Mouse (Mus musculus) cortical plate, adult 2 months (tissue): ENCODE measurements around the gene Chchd3. TPM values are rescaled to one million over a fixed set of nuclear protein-coding genes. Genes with fewer than 3 reads are reported as not detected.

Experiments
- H3K27ac ChIP-seq: fragments of 200-500 bp; 2 replicates; pipeline ENCODE4 v1.5.1; 2012; ENCODE audit warnings: low read length, control low read depth, inconsistent platforms; ENCODE audit not compliant: insufficient read depth
- H3K4me1 ChIP-seq: fragments of 200-500 bp; 2 replicates; pipeline ENCODE4 v1.6.1; 2011; ENCODE audit warnings: low read length; ENCODE audit not compliant: control insufficient read depth, insufficient read depth
- H3K4me3 ChIP-seq: fragments of 200-500 bp; 2 replicates; pipeline ENCODE4 v1.5.1; 2011; ENCODE audit warnings: mild to moderate bottlenecking, low read length, control low read depth; ENCODE audit not compliant: insufficient read depth
- CTCF ChIP-seq: fragments of 200-500 bp; IDR thresholded peaks from 2 replicates; pipeline ENCODE4 v1.5.1; 2011; ENCODE audit warnings: mild to moderate bottlenecking, control low read depth, low read length; ENCODE audit not compliant: insufficient read depth; ENCODE audit errors: extremely low read depth
- POLR2A ChIP-seq: fragments of 200-500 bp; IDR thresholded peaks from 2 replicates; pipeline ENCODE4 v1.6.1; 2011; ENCODE audit warnings: mild to moderate bottlenecking, low read length, control low read depth; ENCODE audit not compliant: insufficient read depth; ENCODE audit errors: extremely low read depth
- polyA plus RNA-seq: library from polyadenylated mRNA; depleted of rRNA; stranded (reverse); fragments of >200 nt; gene quantifications from 2 replicates; pipeline ENCODE4 v1.2.3, GENCODE M21; 2012

Gene Chchd3
- polyA plus RNA-seq, 1 experiment = 103 TPM

- Histone ChIP-seq H3K4me3 (no peak overlapping the region), H3K27ac (no peak overlapping the region), H3K4me1 (no peaks in the 10 kb centered on the region)
- TF ChIP-seq POLR2A (no peak), CTCF (no peak)
Observed at GRCm38 (mm10) chr6:32971926-32972325, 88.1 kb downstream of the Chchd3 start.

- H3K4me3 ChIP-seq = no peak overlapping the region
- H3K4me1 ChIP-seq = no peaks in the 10 kb centered on the region
- no peak overlapping the region for H3K27ac ChIP-seq
- TF ChIP-seq POLR2A (no peak), CTCF (no peak)
Observed at GRCm38 (mm10) chr6:32968971-32969370, 91.1 kb downstream of the Chchd3 start.

- H3K4me3 ChIP-seq = no peak overlapping the region
- H3K4me1 ChIP-seq = peaks cover 2% of the 10 kb centered on the region; the same call in 1 of the 2 replicates
- H3K27ac ChIP-seq = no peak overlapping the region
- no peak for TF ChIP-seq POLR2A
- no peak for TF ChIP-seq CTCF
Observed at GRCm38 (mm10) chr6:32962048-32962447, 98.0 kb downstream of the Chchd3 start.

GRCm38 (mm10) chr6:32961477-32961876 is 98.6 kb downstream of the Chchd3 start:
- H3K27ac ChIP-seq = no peak overlapping the region
- no peak for TF ChIP-seq CTCF
- no peak for TF ChIP-seq POLR2A

GRCm38 (mm10) chr6:32959816-32960550 is 100.1 kb downstream of the Chchd3 start:
- H3K4me3 ChIP-seq = no peak overlapping the region
- TF ChIP-seq POLR2A (no peak), CTCF (no peak)
- no peak overlapping the region for H3K27ac ChIP-seq
- peaks cover 2% of the 10 kb centered on the region; the same call in 1 of the 2 replicates for H3K4me1 ChIP-seq

More at GRCm38 (mm10) chr6:32961477-32961876, 98.6 kb downstream of the Chchd3 start:
- H3K4me1 ChIP-seq = peaks cover 2% of the 10 kb centered on the region; the same call in 1 of the 2 replicates
- H3K4me3 ChIP-seq = no peak overlapping the region

GRCm38 (mm10) chr6:32955481-32955880 is 104.6 kb downstream of the Chchd3 start:
- no peak for TF ChIP-seq POLR2A
- TF ChIP-seq CTCF = no peak
- no peak overlapping the region for H3K4me3 ChIP-seq

GRCm38 (mm10) chr6:32950973-32951372 is 109.1 kb downstream of the Chchd3 start:
- Histone ChIP-seq H3K4me3 (no peak overlapping the region), H3K4me1 (no peaks in the 10 kb centered on the region), H3K27ac (no peak overlapping the region)
- TF ChIP-seq POLR2A (no peak), CTCF (no peak)

More at GRCm38 (mm10) chr6:32955481-32955880, 104.6 kb downstream of the Chchd3 start:
- Histone ChIP-seq H3K4me1 (no peaks in the 10 kb centered on the region), H3K27ac (no peak overlapping the region)

- no peak for TF ChIP-seq CTCF
- TF ChIP-seq POLR2A = no peak
- no peak overlapping the region for H3K27ac ChIP-seq
- no peak overlapping the region for H3K4me3 ChIP-seq
- H3K4me1 ChIP-seq = no peaks in the 10 kb centered on the region
Observed at GRCm38 (mm10) chr6:32949702-32950101, 110.4 kb downstream of the Chchd3 start.

- H3K27ac ChIP-seq = no peak overlapping the region
- no peak overlapping the region for H3K4me3 ChIP-seq
- H3K4me1 ChIP-seq = no peaks in the 10 kb centered on the region
- no peak for TF ChIP-seq CTCF
- TF ChIP-seq POLR2A = no peak
Observed at GRCm38 (mm10) chr6:32947225-32947624, 112.8 kb downstream of the Chchd3 start.

- no peak for TF ChIP-seq CTCF
- TF ChIP-seq POLR2A = no peak
- Histone ChIP-seq H3K4me3 (no peak overlapping the region), H3K4me1 (peaks cover 3% of the 10 kb centered on the region), H3K27ac (no peak overlapping the region)
Observed at GRCm38 (mm10) chr6:32944956-32945355, 115.1 kb downstream of the Chchd3 start.

GRCm38 (mm10) chr6:32943651-32944050 is 116.4 kb downstream of the Chchd3 start:
- Histone ChIP-seq H3K4me1 (peaks cover 3% of the 10 kb centered on the region), H3K4me3 (no peak overlapping the region), H3K27ac (no peak overlapping the region)
- no peak for TF ChIP-seq POLR2A
- no peak for TF ChIP-seq CTCF
